In the genomic region with DNA sequence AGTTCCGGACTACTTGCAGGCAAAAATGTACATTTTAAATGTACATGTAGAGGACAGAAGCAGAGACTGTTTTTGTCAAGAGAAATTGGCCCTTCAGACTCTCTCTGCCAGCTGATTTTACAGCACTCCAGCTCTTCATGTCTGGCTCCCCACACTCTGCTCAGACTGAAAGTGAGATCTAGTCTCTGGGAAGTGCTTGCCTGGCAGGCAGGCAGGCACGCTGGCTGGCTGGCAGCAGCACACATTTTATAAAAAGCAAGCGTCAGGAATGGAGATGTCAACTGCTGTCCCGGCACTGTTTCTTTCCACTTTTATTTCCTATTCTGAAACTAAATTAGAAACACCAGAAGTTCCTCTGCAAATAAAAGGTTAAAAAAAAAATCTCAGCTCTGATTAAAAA, we compare ENCODE assay signal across 13 mouse cellular contexts.
DNase-seq lines count a peak whose midpoint lies in the region; ATAC-seq lines count a peak whose summit lies in the region.
"Had no signal": no experiment of that assay in that cellular context is flagged by ENCODE, and none has a peak within 500 bp of the region (broad histone marks: within the 10 kb centered on the region; RNA-seq: fewer than 3 reads in every experiment).

No protein-coding gene starts in this region.

- no peaks in the 10 kb centered on the region for H3K27me3 ChIP-seq in limb, embryonic 13.5 days
- H3K27me3 ChIP-seq in intestine, embryonic 16.5 days (replicated peaks; ENCODE audit: control insufficient read depth, insufficient read depth, low read length) = no peaks in the 10 kb centered on the region
- H3K27me3 ChIP-seq: embryonic facial prominence, embryonic 12.5 days had no signal

- no peak overlapping the region for H3K4me2 ChIP-seq in limb, embryonic 13.5 days (replicated peaks)
- H3K4me2 ChIP-seq in intestine, embryonic 16.5 days (ENCODE audit: low read depth, low read length) = no peak overlapping the region
- H3K4me2 ChIP-seq: embryonic facial prominence, embryonic 12.5 days had no signal

- no peak overlapping the region for H3K9ac ChIP-seq in limb, embryonic 13.5 days
- no peak overlapping the region for H3K9ac ChIP-seq in intestine, embryonic 16.5 days (ENCODE audit: low read depth, low read length)
- H3K9ac ChIP-seq: embryonic facial prominence, embryonic 12.5 days had no signal

- no peaks in the 10 kb centered on the region for H3K9me3 ChIP-seq in limb, embryonic 13.5 days
- H3K9me3 ChIP-seq in intestine, embryonic 16.5 days (ENCODE audit: control insufficient read depth, low read length) = no peaks in the 10 kb centered on the region
- H3K9me3 ChIP-seq: embryonic facial prominence, embryonic 12.5 days had no signal

- H3K4me1 ChIP-seq in limb, embryonic 13.5 days = peaks cover 16% of the 10 kb centered on the region
- no peaks in the 10 kb centered on the region for H3K4me1 ChIP-seq in intestine, embryonic 16.5 days (ENCODE audit: control insufficient read depth, insufficient read depth, low read length)

- 44% methylated on average over 4 of the region's 4 CpGs for WGBS in limb, embryonic 13.5 days
- 59% methylated on average over 4 of the region's 4 CpGs for WGBS in intestine, embryonic 16.5 days

- no peaks in the 10 kb centered on the region for H3K36me3 ChIP-seq in limb, embryonic 13.5 days
- H3K36me3 ChIP-seq in intestine, embryonic 16.5 days (ENCODE audit: control insufficient read depth, insufficient read depth, low read length) = no peaks in the 10 kb centered on the region
- H3K36me3 ChIP-seq: embryonic facial prominence, embryonic 12.5 days had no signal

- H3K4me3 ChIP-seq in limb, embryonic 13.5 days = no peak overlapping the region
- no peak overlapping the region for H3K4me3 ChIP-seq in intestine, embryonic 16.5 days (ENCODE audit: low read length)
- H3K4me3 ChIP-seq: embryonic facial prominence, embryonic 12.5 days had no signal

- peak; percentile 26 to 28 for DNase-seq in heart, adult 9 months (ENCODE audit: low spot score in 2 of 2)
- DNase-seq in heart, adult 11 months = no peak
- peak; percentile 71 to 76 for DNase-seq in frontal cortex, adult 2 months (ENCODE audit: extremely low spot score in 1 of 2, low spot score in 1 of 2)
- DNase-seq in heart, postnatal 4 days = peak; percentile 35
- DNase-seq in testis, postnatal 10 days (ENCODE audit: low spot score) = no peak
- DNase-seq in natural killer cell, adult 2 months (ENCODE audit: low spot score in 2 of 2) = no peak
- DNase-seq: adrenal gland, postnatal 14 days; kidney, adult 2 months had no signal

- no peak for ATAC-seq in limb, embryonic 13.5 days (ENCODE audit: low FRiP score, low read depth)
- no peak for ATAC-seq in intestine, embryonic 16.5 days

- H3K27ac ChIP-seq in limb, embryonic 13.5 days = peak overlapping the region; percentile 15; the same call in 1 of the 2 replicates
- no peak overlapping the region for H3K27ac ChIP-seq in intestine, embryonic 16.5 days (ENCODE audit: low read length)
- H3K27ac ChIP-seq: embryonic facial prominence, embryonic 12.5 days; macrophage; stomach, postnatal 0 days had no signal

Comparison
In these comparisons a context has a peak if more than half of its experiments do, and no peak if none do; other contexts are left out.
1. DNase-seq: peak in heart, adult 9 months (2 of 2), frontal cortex, adult 2 months (2 of 2) and heart, postnatal 4 days (single experiment); none in heart, adult 11 months (single experiment), testis, postnatal 10 days (single experiment) and natural killer cell, adult 2 months (0 of 2).